Mouse (Mus musculus): ENCODE measurements around the gene Adra1d. TPM values are rescaled to one million over a fixed set of nuclear protein-coding genes. Genes with fewer than 3 reads are reported as not detected.

The Adra1d gene
- total RNA-seq (2021), result 10 to 100 TPM; 91.6 to 98.9 TPM

DNA sequence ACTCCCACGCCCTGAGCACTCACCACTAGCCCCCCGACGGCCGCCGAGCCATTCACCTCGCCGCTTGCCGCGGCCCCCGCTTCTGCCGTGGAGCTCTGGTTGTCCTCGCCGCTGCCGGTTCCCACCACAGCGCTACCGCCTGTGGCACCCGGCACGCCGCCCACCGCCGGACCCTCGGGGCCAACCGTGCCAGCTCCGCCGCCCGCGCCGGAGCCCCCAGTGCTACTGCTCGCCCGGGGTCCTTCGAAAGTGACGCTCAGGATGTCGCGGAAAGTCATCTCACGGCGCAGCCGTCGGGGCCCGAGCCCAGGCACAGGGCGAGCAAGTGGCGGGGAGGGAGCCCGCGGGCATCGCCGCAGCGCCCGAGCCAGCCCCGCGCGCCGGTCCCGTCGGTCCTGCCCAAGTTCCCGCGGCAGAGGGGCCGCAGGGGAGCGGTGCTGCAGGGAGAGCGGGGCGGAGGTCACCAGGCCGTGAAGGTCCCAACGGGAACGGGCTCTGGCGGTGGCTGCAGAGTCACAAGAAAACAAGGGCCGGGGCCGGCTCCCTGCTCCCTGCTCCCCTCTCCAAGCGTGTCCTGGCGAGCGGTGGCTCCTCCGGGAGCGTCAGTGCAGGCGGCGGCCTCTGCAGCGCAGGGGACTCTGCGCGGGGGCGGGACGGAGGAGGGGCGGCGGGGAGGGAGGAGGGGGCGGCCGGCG, at the start of gene Adra1d:
Gene Adra1d, minus strand, starts transcription at position 393 of the 695 bp plus-strand sequence.
- peak in 1 of 2 experiments; percentile 24 for DNase-seq (ENCODE audit: extremely low spot score in 1 of 2, low spot score in 1 of 2)

DNA sequence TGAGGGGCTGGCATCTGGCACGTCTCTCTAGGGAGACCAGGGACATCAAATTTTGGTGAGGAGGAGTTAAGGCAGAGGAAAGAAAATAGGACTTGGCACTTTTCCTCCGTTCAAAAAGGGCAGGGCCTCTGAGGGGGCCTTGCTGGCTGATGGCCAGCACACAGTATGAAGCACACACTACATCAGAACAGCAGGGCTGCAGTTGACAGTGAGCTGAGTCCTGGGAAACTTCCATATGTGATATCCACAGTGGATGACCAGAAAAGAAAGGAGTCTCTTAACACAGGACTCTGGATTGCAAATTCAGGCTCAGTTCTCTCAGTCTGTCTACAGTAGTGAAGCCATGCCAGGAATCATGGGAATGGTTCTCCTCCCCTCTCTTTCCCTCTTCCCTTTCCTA, 39.8 kb upstream of the Adra1d start:
- DNase-seq (ENCODE audit: extremely low spot score in 1 of 2, low spot score in 1 of 2), result no peak

DNA sequence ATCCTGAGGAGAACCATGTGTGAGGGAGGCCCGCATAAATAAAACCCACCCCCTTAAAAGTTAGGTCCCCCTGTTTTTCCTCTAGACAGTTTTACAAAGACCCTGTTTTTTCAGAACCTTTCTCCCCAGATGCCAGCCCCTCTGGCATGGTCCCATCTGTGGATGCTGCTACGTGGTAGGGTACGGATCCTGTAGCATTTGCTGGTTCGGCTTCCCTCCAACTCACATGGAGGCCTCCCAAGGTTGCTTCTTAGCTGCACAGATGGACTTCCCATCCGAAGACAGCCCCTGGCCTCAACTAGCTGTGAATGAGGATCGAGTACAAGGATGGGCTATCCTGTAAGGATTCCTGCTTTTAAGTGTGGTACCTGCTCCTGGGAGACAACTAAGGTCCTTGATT, 32.8 kb upstream of the Adra1d start:
- no peak for DNase-seq (ENCODE audit: extremely low spot score in 1 of 2, low spot score in 1 of 2)

DNA sequence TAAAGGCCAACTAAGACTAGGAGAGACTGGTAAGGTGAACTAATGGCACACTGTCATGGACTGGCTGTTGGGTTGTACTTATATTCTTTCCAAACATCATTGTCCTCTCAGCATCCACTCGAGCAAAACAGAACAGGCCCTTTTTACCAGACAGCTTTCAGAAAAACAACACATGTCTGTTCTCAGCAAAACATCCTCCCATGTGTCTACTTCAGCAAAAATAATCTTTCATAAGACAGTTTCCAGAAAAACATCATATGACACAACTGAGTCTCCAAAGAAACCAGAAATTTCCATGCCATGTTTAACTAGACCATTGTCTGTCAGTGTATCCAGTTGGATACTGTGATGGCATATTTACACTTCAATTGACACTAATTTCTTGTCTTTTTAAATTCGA, 25.4 kb upstream of the Adra1d start:
- DNase-seq (ENCODE audit: extremely low spot score in 1 of 2, low spot score in 1 of 2), result no peak

DNA sequence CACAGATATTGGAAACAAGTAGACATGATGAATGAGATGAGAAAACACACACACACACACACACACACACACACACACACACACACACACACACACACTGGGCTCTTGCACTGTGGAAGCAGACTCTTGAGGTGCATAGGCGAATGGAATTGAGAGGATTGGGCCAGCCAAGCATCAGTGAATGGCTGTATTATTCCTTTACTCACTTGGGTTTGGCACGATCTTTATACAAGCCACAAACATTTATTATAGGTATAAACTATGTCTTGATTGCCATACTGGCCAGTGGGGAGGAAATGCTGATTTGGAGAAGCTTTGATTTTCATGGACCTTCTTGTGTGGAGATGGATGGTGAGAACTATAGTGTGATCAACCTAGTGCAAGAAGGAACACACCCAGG, 19.4 kb upstream of the Adra1d start:
- no peak for DNase-seq (ENCODE audit: extremely low spot score in 1 of 2, low spot score in 1 of 2)

DNA sequence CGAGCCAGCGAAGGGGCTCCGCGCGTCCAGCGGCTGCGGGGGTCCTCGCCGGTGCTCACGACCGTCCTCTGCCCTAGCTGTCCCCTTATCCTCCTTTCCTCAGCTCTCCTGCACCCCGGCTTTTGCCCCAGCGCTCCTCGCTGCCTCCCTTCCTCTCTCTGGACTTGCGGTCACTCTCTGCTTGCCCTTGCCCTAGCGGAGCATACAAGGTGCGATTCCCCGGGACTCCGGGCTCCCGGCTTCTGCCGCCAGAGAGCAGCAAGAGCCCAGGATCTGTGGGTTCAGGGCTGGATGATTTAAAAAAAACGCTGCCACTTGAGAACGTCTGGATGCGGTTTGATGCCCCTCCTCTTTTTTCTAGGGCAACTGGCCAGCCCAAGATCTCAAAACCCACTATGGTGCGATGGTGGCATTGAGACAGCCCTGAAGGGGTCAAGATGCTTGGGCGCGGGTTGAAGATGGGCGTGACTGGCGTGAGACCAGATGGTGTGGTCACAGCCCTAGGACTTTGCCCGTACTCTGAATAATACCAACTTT, 571 bp upstream of the Adra1d start:
- peak; percentile 54 to 67 for DNase-seq (ENCODE audit: extremely low spot score in 1 of 2, low spot score in 1 of 2)

DNA sequence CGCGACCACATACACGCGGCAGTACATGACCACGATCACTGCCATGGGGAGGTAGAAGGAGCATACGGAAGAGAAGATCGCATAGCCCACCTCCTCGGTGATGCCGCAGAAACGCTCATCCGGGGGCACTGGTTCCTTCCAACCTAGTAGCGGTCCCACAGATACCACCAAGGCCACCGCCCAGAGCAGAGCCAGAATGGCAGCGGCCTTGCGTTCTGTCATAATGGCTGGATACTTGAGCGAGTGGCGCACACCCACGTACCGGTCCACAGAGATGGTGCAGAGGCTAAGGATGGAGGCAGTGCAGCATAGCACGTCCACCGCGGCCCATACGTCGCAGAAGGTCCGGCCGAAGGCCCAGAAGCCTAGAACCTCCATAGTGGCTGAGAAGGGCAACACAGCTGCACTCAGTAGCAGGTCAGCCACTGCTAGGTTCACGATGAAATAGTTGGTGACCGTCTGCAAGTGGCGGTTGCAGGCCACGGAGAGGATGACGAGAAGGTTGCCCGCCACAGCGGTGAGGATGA, 676 bp downstream of the Adra1d start:
- DNase-seq (ENCODE audit: extremely low spot score in 1 of 2, low spot score in 1 of 2), result peak in 1 of 2 experiments; percentile 14

DNA sequence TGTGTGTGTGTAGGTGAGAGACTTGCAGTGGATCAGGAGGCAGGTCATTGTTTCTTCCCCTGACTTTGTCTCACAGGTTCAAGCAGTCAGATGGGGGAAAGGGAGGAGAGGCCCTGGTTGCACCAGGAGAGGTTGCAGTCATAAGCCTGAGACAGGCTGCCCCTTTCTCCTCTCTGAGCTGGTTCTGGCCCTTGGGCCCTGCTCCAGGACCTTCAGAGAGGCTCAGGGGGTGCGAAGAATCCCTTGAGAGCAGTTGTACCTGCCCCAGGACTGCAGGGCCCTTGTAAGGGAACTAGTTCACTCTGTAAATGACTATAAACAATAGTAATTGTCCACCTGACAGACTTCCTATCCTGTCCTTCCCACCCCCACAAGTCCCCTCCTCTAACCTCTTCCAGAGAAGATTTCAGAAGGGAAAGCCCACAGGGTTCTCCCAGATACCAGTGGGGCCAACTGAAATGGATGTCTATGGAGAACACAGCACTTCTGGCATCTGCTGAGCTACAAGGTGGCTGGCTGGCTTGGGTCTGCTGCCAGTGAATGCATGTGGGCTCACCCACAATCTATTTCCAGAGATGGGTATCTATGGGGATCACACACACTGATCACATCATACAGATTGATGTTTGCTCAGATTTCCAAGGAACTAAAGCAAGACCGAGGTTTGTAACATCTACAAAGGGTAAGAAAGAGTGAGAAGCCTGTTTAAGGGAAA, 1.7 kb downstream of the Adra1d start:
- peak in 1 of 2 experiments; percentile 17 for DNase-seq (ENCODE audit: extremely low spot score in 1 of 2, low spot score in 1 of 2)

DNA sequence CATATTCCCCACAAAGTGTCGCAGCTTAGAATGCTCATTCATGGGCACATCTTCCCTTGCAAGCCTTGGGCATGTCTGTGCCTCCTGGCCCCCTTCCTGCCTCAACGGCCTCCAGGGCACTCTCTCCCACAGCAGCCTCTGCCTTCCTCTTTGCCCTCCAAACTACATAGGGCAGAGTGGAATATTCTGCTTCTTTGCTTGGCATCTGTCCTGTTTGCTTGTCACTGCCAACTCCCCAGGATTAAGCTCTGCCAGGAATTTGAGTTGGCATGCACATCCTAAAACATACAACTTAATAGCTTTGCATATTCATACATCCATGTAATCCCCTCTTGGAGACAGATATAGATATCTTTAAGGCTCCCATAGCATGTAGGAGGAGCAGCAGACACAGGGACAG, 4.2 kb downstream of the Adra1d start:
- DNase-seq (ENCODE audit: extremely low spot score in 1 of 2, low spot score in 1 of 2), result no peak

DNA sequence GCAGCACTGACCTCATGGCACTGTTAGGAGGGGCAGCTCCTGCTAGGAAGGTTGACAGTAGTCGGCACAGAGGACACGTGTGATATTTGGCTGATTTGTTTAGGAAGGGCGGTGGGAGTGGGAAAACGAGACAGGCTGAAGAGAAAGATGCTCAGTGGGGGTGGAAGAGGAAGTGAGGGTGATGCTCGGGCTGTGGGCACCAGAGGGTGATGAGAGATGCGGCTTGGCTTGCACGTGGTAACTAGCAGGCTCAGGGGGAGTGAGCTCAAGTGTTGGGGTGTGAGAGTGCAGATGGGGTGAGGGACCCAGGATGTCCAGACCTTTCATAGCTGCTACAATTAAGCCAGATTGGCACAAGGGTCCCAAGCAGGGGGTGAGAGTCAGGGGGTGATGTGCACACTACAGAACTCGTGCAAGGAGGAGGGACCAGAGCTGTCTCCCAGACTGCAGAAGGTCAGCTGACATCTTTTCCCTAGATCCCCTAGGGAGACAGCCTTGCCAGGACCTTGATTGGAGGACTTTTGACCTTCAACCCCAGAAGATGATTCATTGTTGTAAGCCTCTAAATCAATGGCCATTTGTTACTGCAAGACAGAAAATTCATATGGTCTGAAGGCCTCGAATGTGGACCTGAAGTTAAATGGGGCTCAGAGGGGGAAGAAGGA, 9.2 kb downstream of the Adra1d start:
- DNase-seq (ENCODE audit: extremely low spot score in 1 of 2, low spot score in 1 of 2), result no peak

DNA sequence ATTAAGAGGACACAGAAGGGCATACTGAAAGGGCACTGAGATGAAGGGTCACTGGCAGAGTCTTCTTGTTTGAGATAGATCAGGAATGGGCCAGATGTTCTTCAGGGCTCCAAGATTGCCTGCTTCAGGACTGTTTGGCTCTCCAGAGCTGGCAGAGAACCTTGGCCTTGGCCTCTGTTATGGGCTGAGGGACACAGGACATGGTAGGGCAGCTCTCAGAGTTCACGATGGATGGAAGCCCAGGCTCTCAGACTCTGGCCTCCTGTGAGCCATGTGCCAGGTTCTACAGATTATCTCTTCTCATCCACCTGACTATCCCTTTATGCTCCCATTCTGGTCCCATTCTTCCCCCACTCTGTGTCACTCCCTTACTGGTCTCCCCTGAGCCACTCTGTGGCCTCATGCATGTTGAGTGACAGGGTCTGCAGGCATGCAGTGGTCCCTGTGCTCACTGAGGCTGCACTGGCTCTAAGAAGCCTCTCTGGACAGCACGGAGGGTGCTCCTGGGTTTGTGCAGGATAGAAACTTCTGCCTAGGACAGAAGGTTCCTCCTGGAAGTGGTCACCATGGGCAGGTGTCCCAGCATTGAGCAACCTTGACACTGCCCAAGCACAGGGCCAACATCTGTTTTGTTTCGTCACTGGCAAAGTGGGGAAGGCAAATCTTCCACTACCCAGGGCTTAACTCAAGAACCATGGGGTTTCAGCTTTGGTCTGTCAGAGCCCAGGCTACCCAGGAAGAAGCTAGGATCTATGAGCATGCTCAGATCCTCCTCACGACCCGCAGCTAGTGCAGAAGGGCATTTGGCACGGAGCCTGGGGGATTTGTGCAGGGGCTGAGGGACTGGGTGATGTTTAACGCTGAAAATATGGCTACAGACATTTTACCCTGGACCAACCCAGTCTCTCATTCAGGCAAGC, 10.1 kb downstream of the Adra1d start:
- DNase-seq (ENCODE audit: extremely low spot score in 1 of 2, low spot score in 1 of 2), result no peak

DNA sequence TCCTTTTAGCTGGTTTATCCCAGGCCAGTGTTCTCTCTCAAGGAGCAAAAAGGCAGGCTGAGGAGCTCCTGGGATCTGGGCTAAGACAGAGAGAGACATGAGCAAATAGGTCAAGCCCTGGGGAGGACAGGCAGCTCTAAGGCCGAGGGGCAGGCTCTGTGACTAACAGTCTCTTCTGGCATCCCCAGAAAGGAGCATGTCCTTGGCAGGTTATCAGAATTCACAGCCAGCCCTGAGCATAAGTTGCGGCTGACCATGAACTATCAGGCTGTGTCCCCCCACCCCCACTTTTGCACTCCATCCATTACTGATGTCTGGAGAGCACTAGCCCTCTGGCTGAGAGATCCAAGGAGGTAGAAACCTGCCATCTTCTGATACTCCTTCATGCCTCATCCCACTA, 11.2 kb downstream of the Adra1d start:
- no peak for DNase-seq (ENCODE audit: extremely low spot score in 1 of 2, low spot score in 1 of 2)

DNA sequence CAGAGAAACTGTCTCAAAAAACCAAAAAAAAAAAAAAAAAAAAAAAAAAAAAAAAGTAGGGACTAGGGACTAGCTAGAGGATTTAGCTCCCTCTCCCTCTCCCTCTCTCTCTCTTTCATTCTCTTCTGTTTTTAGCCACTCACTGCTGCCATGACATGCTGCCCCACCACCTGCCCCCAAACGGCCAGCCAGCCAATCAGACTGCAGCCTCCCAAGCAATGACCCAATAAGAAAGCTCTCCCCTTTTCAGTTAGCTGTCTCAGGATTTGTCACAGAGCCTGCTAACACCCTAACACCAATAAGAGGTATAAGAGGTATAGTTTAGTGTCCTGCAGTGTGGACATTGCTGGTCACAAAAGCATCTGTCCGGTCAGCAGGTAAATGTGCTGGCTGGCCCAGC, 11.6 kb downstream of the Adra1d start:
- no peak for DNase-seq (ENCODE audit: extremely low spot score in 1 of 2, low spot score in 1 of 2)

DNA sequence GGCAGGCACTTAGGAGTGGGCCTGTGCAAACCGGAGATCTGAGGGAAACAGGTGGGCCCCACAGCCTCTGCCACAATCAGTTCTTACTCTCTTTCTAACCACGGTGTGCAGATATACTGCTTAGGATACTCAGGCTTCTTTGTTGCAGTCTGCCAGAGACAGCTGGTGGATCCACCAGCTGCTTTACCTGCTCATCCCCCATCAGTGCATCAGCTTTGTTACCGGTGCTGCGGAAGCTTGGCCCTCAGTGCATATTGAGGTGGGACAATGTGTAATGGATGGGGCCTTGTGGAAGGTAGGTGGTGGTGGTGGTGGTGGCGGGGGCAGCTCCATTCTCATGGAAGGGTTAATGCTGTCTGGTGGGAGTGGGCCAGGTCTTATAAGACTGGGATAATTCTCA, 13.0 kb downstream of the Adra1d start:
- DNase-seq (ENCODE audit: extremely low spot score in 1 of 2, low spot score in 1 of 2), result no peak

DNA sequence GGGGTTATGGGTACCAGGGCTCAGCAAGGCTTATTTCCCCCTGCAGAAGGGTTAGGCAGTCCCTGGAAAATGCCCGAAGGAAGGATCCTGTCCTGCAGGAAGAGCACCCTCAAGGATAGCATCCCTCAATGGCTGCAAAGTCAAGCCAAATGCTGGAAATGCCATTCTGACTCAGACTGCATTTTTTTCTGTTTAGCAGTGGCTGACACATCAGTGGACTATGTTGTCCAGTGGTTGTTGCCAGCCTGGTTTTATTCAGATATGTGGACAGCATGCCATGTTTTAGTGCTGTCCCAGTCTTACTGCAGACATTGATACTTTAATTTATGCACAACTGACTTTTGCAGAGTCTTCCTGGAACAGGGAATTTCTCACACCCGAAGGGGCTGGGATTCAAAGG, 13.8 kb downstream of the Adra1d start:
- no peak for DNase-seq (ENCODE audit: extremely low spot score in 1 of 2, low spot score in 1 of 2)

DNA sequence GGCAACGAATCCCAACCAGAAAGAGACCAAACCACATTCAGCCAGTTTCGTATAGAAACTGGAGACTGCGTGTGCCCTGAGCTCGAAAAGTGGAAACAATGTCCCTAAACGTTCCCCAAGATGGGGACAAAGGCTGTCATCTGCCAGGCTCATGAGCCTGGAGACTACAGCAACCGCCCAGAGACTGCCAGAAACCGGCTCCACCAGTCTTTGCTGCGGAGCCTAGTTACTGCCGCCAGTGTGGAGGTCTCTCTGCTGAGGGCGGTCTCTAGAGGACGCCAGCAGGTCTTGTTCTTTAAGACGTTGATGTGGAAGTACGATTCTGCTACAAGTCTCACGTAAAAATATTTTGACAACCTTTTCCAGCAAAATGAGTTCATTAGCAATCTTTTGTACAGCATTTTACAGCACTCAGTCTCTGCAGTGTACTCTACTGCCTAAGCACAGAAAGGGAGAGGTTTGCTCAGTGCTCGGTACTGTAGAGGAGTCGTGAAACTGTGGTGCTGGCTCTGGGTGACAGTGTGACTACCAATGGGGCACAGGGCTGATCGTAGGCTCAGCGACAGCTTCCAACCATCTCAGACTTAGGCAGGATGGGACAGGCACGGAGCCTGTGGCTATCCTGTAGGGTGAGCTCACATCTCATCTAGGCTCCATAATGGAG, 15.2 kb downstream of the Adra1d start:
- no peak for DNase-seq (ENCODE audit: extremely low spot score in 1 of 2, low spot score in 1 of 2)

DNA sequence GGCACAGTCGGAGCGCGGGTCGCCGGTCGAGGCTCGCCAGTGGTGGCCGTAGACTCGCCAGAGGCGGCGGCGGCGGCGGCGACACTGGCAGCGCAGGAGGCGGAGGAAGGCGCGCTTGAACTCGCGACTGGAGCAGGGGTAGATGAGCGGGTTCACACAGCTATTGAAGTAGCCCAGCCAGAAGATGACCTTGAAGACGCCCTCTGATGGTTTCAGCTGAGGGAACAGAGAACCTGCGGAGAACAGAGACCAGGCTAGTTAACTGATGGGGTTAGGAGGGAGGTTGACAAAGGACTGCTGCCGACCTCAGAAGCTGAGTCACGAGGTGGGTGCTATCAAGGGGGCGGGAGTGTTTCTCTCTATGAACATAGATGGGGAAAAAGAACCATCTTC, 15.8 kb downstream of the Adra1d start:
- DNase-seq (ENCODE audit: extremely low spot score in 1 of 2, low spot score in 1 of 2), result no peak

DNA sequence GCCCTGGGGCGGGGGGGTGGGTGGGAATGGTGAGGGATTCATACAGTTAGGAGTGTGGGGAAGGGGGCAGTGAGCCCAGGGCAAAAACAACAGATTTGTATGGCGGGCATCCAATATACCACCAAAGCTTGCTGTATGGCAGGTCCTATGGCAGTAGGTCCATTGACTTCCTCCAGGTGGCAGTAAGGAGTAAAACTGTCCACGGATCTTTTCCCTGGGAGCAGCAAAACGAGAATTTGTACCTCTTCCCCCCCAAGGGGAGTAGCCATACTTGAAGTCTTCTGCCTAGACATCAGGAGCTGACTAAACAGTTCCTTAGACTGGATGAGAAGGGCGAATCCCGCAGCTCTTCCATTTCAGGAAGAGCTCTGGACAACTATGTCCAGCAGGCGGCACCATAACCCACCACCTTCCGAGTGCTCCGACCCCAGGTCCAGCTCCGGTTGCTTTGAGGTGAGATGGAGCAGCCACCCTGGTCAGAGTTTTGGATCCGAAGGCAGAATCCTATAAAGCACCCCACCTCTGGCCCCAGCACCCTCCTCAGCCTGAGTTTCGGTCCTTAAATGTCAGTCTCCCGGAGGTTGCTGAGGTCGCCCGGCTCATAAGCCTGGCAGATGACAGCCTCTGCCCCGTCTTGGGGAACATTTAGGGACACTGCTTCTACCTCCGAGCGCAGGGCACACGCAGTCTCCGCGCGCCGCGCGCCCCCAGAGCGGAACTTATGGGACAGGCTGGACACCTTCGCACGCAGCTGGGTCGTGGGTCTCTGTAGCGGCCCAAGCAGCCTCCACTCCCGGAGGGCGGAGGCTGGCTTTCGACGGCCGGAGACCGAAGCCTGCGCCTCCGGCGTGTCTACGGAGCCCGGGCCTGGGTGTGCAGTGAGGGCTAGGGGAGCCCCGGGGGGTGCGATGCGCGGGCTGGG, 16.4 kb downstream of the Adra1d start:
- DNase-seq (ENCODE audit: extremely low spot score in 1 of 2, low spot score in 1 of 2), result peak; percentile 42 to 61

Measured in layer of hippocampus, postnatal 25 days (tissue).